Mouse (Mus musculus) CH12.LX (cell line): ENCODE measurements around the gene Elfn2. TPM values are rescaled to one million over a fixed set of nuclear protein-coding genes. Genes with fewer than 3 reads are reported as not detected.

Experiments
- DNase-seq: peaks from one replicate; pipeline ENCODE4 v3.0.0-alpha.2; 2013; ENCODE audit errors: extremely low read depth
- H3K27ac ChIP-seq: 2 replicates; pipeline ENCODE4 v1.5.1; 2012; ENCODE audit warnings: low read depth, mild to moderate bottlenecking, control low read depth, moderate library complexity; ENCODE audit not compliant: insufficient read depth
- H3K27me3 ChIP-seq: replicated peaks from 2 replicates; pipeline ENCODE3; 2012; ENCODE audit warnings: inconsistent platforms
- H3K36me3 ChIP-seq, 2 experiments: replicated peaks in 1 of 2; 2 replicates each; pipeline versions ENCODE3 to v1.6.1; 2012; ENCODE audit warnings: inconsistent platforms in 1 of 2, low read length in 1 of 2, mild to moderate bottlenecking in 1 of 2, mixed read lengths in 1 of 2, moderate library complexity in 1 of 2; ENCODE audit not compliant: control insufficient read depth in 1 of 2, insufficient read depth in 1 of 2
- H3K4me1 ChIP-seq, 2 experiments: 2 replicates each; pipeline ENCODE4 v1.6.1; 2012; ENCODE audit warnings: inconsistent platforms in 1 of 2, moderate library complexity in 1 of 2; ENCODE audit not compliant: insufficient read depth in 2 of 2, control insufficient read depth in 1 of 2
- H3K4me2 ChIP-seq: 2 replicates; pipeline ENCODE4 v1.6.1; 2012; ENCODE audit warnings: low read depth, mild to moderate bottlenecking, control low read depth; ENCODE audit not compliant: poor library complexity, insufficient read depth, severe bottlenecking
- H3K4me3 ChIP-seq, 3 experiments: fragments of 150-350 bp in 1 of 3; sonication (generic) in 1 of 3; replicated peaks in 1 of 3; 2 replicates each; pipeline versions ENCODE3 to v1.5.1; 2011 to 2012; ENCODE audit warnings: low read depth in 2 of 3, low read length in 2 of 3, mild to moderate bottlenecking in 2 of 3, moderate library complexity in 2 of 3, control low read depth in 1 of 3, improper control_type of control experiment in 1 of 3, inconsistent platforms in 1 of 3, mixed read lengths in 1 of 3; ENCODE audit not compliant: poor library complexity in 1 of 3
- H3K79me2 ChIP-seq: replicated peaks from 2 replicates; pipeline ENCODE4 v1.6.1; 2012; ENCODE audit warnings: mild to moderate bottlenecking, moderate library complexity; ENCODE audit not compliant: control insufficient read depth, poor library complexity, insufficient read depth, severe bottlenecking; ENCODE audit errors: extremely low read depth
- H3K9ac ChIP-seq: 2 replicates; pipeline ENCODE4 v1.6.1; 2012; ENCODE audit warnings: low read depth, mild to moderate bottlenecking, control low read depth, moderate library complexity; ENCODE audit not compliant: insufficient read depth
- H3K9me3 ChIP-seq: replicated peaks from 2 replicates; pipeline ENCODE3; 2012; ENCODE audit warnings: low read length, inconsistent platforms, mixed read lengths
- BHLHE40 ChIP-seq: IDR thresholded peaks from 2 replicates; pipeline ENCODE4 v1.6.1; 2011; ENCODE audit warnings: mild to moderate bottlenecking, low read depth, low read length, improper control_type of control experiment
- CTCF ChIP-seq, 2 experiments: IDR thresholded peaks in 1 of 2; conservative IDR thresholded peaks in 1 of 2; 2 replicates each; pipeline ENCODE4 v1.5.1; 2011 to 2012; ENCODE audit warnings: low read depth in 2 of 2, low read length in 2 of 2, improper control_type of control experiment in 1 of 2, inconsistent platforms in 1 of 2, mild to moderate bottlenecking in 1 of 2, moderate library complexity in 1 of 2
- E2F4 ChIP-seq: IDR thresholded peaks from 2 replicates; pipeline ENCODE4 v1.6.1; 2011; ENCODE audit warnings: low read depth, low read length, improper control_type of control experiment; ENCODE audit not compliant: insufficient replicate concordance
- ELF1 ChIP-seq: IDR thresholded peaks from 2 replicates; pipeline ENCODE4 v1.6.1; 2014; ENCODE audit warnings: low read depth, mild to moderate bottlenecking, inconsistent platforms, low read length, improper control_type of control experiment
- EP300 ChIP-seq: IDR thresholded peaks from 2 replicates; pipeline ENCODE4 v1.6.1; 2011; ENCODE audit warnings: low read length, improper control_type of control experiment
- GABPA ChIP-seq: IDR thresholded peaks from 2 replicates; pipeline ENCODE4 v1.6.1; 2012; ENCODE audit warnings: low read depth, low read length, improper control_type of control experiment, inconsistent platforms; ENCODE audit not compliant: insufficient replicate concordance
- HCFC1 ChIP-seq: IDR thresholded peaks from 2 replicates; pipeline ENCODE4 v1.6.1; 2012; ENCODE audit warnings: low read depth, mild to moderate bottlenecking, inconsistent platforms, low read length, improper control_type of control experiment
- JUN ChIP-seq: IDR thresholded peaks from 2 replicates; pipeline ENCODE4 v1.6.1; 2011; ENCODE audit warnings: low read depth, mild to moderate bottlenecking, low read length, improper control_type of control experiment, moderate library complexity; ENCODE audit not compliant: insufficient read depth
- KAT2A ChIP-seq: IDR thresholded peaks from 2 replicates; pipeline ENCODE4 v1.6.1; 2012; ENCODE audit warnings: low read length, improper control_type of control experiment, inconsistent platforms; ENCODE audit not compliant: insufficient replicate concordance
- MAFK ChIP-seq: IDR thresholded peaks from 2 replicates; pipeline ENCODE4 v1.6.1; 2011; ENCODE audit warnings: low read length, improper control_type of control experiment; ENCODE audit not compliant: insufficient replicate concordance
- MAZ ChIP-seq: IDR thresholded peaks from 2 replicates; pipeline ENCODE4 v1.6.1; 2012; ENCODE audit warnings: low read depth, mild to moderate bottlenecking, inconsistent platforms, low read length, improper control_type of control experiment, moderate library complexity
- MEF2A ChIP-seq: IDR thresholded peaks from 2 replicates; pipeline ENCODE4 v1.6.1; 2014; ENCODE audit warnings: low read depth, mild to moderate bottlenecking, inconsistent platforms, low read length, improper control_type of control experiment, borderline replicate concordance
- MYC ChIP-seq: IDR thresholded peaks from 2 replicates; pipeline ENCODE4 v1.6.1; 2011; ENCODE audit warnings: low read depth, mild to moderate bottlenecking, improper control_type of control experiment, low read length
- NELFE ChIP-seq: IDR thresholded peaks from 2 replicates; pipeline ENCODE4 v1.6.1; 2011; ENCODE audit warnings: low read depth, low read length, improper control_type of control experiment
- RAD21 ChIP-seq: IDR thresholded peaks from 2 replicates; pipeline ENCODE4 v1.6.1; 2011; ENCODE audit warnings: low read depth, mild to moderate bottlenecking, low read length, improper control_type of control experiment, moderate library complexity
- SIN3A ChIP-seq: IDR thresholded peaks from 2 replicates; pipeline ENCODE4 v1.6.1; 2012; ENCODE audit warnings: low read length, improper control_type of control experiment, inconsistent platforms
- SMC3 ChIP-seq: IDR thresholded peaks from 2 replicates; pipeline ENCODE4 v1.6.1; 2011; ENCODE audit warnings: low read depth, low read length, improper control_type of control experiment
- TBP ChIP-seq: conservative IDR thresholded peaks from 2 replicates; pipeline ENCODE4 v1.6.1; 2011; ENCODE audit warnings: low read depth, low read length, improper control_type of control experiment
- UBTF ChIP-seq: IDR thresholded peaks from 2 replicates; pipeline ENCODE4 v1.6.1; 2012; ENCODE audit warnings: low read depth, mild to moderate bottlenecking, inconsistent platforms, low read length, improper control_type of control experiment, moderate library complexity
- ZC3H11A ChIP-seq: IDR thresholded peaks from 2 replicates; pipeline ENCODE4 v1.6.1; 2012; ENCODE audit warnings: low read depth, mild to moderate bottlenecking, inconsistent platforms, low read length, improper control_type of control experiment
- dilution Hi-C: fragments of 300-500 bp; cut with MboI; formaldehyde crosslinking; loops from 2 replicates; pipeline ENCODE4 v1.14.3; 2020; ENCODE audit warnings: low sequenced_read_pairs; ENCODE audit not compliant: extremely low pct_unique_long_range_greater_than_20kb, extremely low pct_ligation_motif_present
- in situ Hi-C: fragments of 300-500 bp; cut with MboI; formaldehyde crosslinking; loops from 3 replicates; pipeline ENCODE4 v1.14.3; 2019; ENCODE audit warnings: low sequenced_read_pairs, low pct_ligation_motif_present, low pct_unique_long_range_greater_than_20kb, mixed read lengths
- polyA plus RNA-seq: library from polyadenylated mRNA; unstranded; fragments of >175 nt; gene quantifications from 2 replicates; pipeline ENCODE4 v1.2.1, GENCODE M21; 2012; ENCODE audit warnings: low read depth; ENCODE audit not compliant: insufficient read length
- total RNA-seq, 2 experiments: library from RNA; depleted of rRNA; stranded (reverse); fragments of 300-350 nt in 1 of 2; fragments of >200 nt in 1 of 2; gene quantifications; 2 replicates each; pipeline ENCODE4 v1.2.3; 2012 to 2014

Elfn2 gene
- total and polyA plus RNA-seq, 3 experiments = 0.06 TPM; not detected in 2

- no peak overlapping the region for H3K4me2 ChIP-seq
- no peak for TF ChIP-seq NELFE
- no peak for TF ChIP-seq ELF1
- TF ChIP-seq MAZ = no peak
- TF ChIP-seq KAT2A = no peak
- TF ChIP-seq MYC = no peak
- no peak for TF ChIP-seq UBTF
- no peak for TF ChIP-seq RAD21
- no peak for TF ChIP-seq BHLHE40
- TF ChIP-seq EP300 = no peak
- TF ChIP-seq ZC3H11A = no peak
- no peak for TF ChIP-seq CTCF (conservative IDR thresholded peaks at IDR 0.05 in 1 of 2, IDR thresholded peaks at IDR 0.05 in 1 of 2; ENCODE audit: low read depth in 2 of 2, low read length in 2 of 2)
- TF ChIP-seq SIN3A = no peak
- TF ChIP-seq MEF2A = no peak
- no peak for TF ChIP-seq MAFK
- no peak for TF ChIP-seq TBP
- no peak for TF ChIP-seq GABPA
- TF ChIP-seq E2F4 = no peak
- TF ChIP-seq JUN = no peak
- TF ChIP-seq HCFC1 = no peak
- TF ChIP-seq SMC3 = no peak
- no peak for DNase-seq
- no peak overlapping the region for H3K4me3 ChIP-seq
- no peaks in the 10 kb centered on the region for H3K4me1 ChIP-seq
- peaks cover 4% of the 10 kb centered on the region for H3K9me3 ChIP-seq
- no peak overlapping the region for H3K27ac ChIP-seq
- no peak overlapping the region for H3K9ac ChIP-seq
- dilution Hi-C loops (loop anchor here (25.0 kb wide), 1 partner anchor 102 kb away; the partner anchor contains the start of gene Cdc42ep1), in situ Hi-C loops (loop anchor here (25.0 kb wide), 1 partner anchor 298 kb away; the partner anchor contains the start of gene Kctd17)
- no peaks in the 10 kb centered on the region for H3K36me3 ChIP-seq
- no peaks in the 10 kb centered on the region for H3K79me2 ChIP-seq
- H3K27me3 ChIP-seq = peaks cover 46% of the 10 kb centered on the region
Observed at GRCm38 (mm10) chr15:78735431-78736180, 17.0 kb upstream of the Elfn2 start.

GRCm38 (mm10) chr15:78731830-78732229, 13.3 kb upstream of the Elfn2 start:
- Histone ChIP-seq H3K27ac (no peak overlapping the region), H3K4me1 (no peaks in the 10 kb centered on the region), H3K9me3 (peaks cover 4% of the 10 kb centered on the region), H3K4me2 (no peak overlapping the region)
- no peak for DNase-seq
- in situ Hi-C loops = loop anchor here (25.0 kb wide), 1 partner anchor 295 kb away; the partner anchor contains the start of gene Kctd17
- TF ChIP-seq EP300 = no peak
- no peak for TF ChIP-seq ELF1
- no peak for TF ChIP-seq BHLHE40
- TF ChIP-seq, all 38 proteins: peak for 0
- Histone ChIP-seq H3K36me3 (no peaks in the 10 kb centered on the region), H3K9ac (no peak overlapping the region), H3K27me3 (peaks cover 47% of the 10 kb centered on the region), H3K79me2 (no peaks in the 10 kb centered on the region), H3K4me3 (no peak overlapping the region)
- dilution Hi-C loops = loop anchor here (25.0 kb wide), 1 partner anchor 105 kb away; the partner anchor contains the start of gene Cdc42ep1
